Mouse (Mus musculus): ENCODE measurements around the gene Gorasp1. TPM values are rescaled to one million over a fixed set of nuclear protein-coding genes. Genes with fewer than 3 reads are reported as not detected.

The Gorasp1 gene
- polyA plus RNA-seq, 1 experiment from 2014 or later: 24.0 TPM

Other genes starting within 250 kb of the Gorasp1 start
- gene Scn10a, start 218.2 kb downstream of the Gorasp1 start, polyA plus RNA-seq (2016; fragmentation: Nextera tagmentation; extraction: Ambion mirVana): 0.80 and 1.4 TPM in 2 replicates
- gene Scn11a, start 112.1 kb downstream of the Gorasp1 start, polyA plus RNA-seq (2016; fragmentation: Nextera tagmentation; extraction: Ambion mirVana): 0.10 and 0.20 TPM in 2 replicates
- gene Wdr48, start 42.7 kb downstream of the Gorasp1 start, polyA plus RNA-seq (2016; fragmentation: Nextera tagmentation; extraction: Ambion mirVana): 72.4 and 77.9 TPM in 2 replicates
- gene Ttc21a, start within 50 bp of the Gorasp1 start, polyA plus RNA-seq (2016; fragmentation: Nextera tagmentation; extraction: Ambion mirVana): 1.1 and 1.5 TPM in 2 replicates
- gene Csrnp1, start 47.1 kb upstream of the Gorasp1 start, polyA plus RNA-seq (2016; fragmentation: Nextera tagmentation; extraction: Ambion mirVana): 2.6 and 2.8 TPM in 2 replicates
- 0.04 and 0.17 TPM in 2 replicates for gene Xirp1, start 86.0 kb upstream of the Gorasp1 start, polyA plus RNA-seq (2016; fragmentation: Nextera tagmentation; extraction: Ambion mirVana)
- 7.5 and 8.2 TPM in 2 replicates for gene Cx3cr1, start 132.3 kb upstream of the Gorasp1 start, polyA plus RNA-seq (2016; fragmentation: Nextera tagmentation; extraction: Ambion mirVana)
- not detected in 2 replicates for gene Ccr8, start 154.5 kb upstream of the Gorasp1 start, polyA plus RNA-seq (2016; fragmentation: Nextera tagmentation; extraction: Ambion mirVana)
- gene Slc25a38, start 172.8 kb upstream of the Gorasp1 start, polyA plus RNA-seq (2016; fragmentation: Nextera tagmentation; extraction: Ambion mirVana): 35.0 and 38.0 TPM in 2 replicates
- gene Rpsa, start 190.1 kb upstream of the Gorasp1 start, polyA plus RNA-seq (2016; fragmentation: Nextera tagmentation; extraction: Ambion mirVana): 793 and 930 TPM in 2 replicates
- not detected in 2 replicates for gene Mobp, start 212.1 kb upstream of the Gorasp1 start, polyA plus RNA-seq (2016; fragmentation: Nextera tagmentation; extraction: Ambion mirVana)